Mouse (Mus musculus) hindbrain, embryonic 12.5 days (tissue): ENCODE results near the gene Tnrc18. TPM values are rescaled to one million over a fixed set of nuclear protein-coding genes. Genes with fewer than 3 reads are reported as not detected.

Experiments used
- ATAC-seq: fragments of 200-750 bp; cut with Nextera tagmentation; 2 replicates; pipeline ENCODE4 v1.8.0; 2017; ENCODE audit warnings: moderate TSS enrichment; ENCODE audit not compliant: low FRiP score
- H3K27ac ChIP-seq: fragments of 300-500 bp; sonication (generic); 2 replicates; pipeline ENCODE4 v1.5.1; 2016; ENCODE audit warnings: mild to moderate bottlenecking
- H3K27me3 ChIP-seq: fragments of 300-500 bp; sonication (generic); 2 replicates; pipeline ENCODE4 v1.6.1; 2016; ENCODE audit warnings: mild to moderate bottlenecking
- H3K36me3 ChIP-seq: fragments of 300-500 bp; sonication (generic); 2 replicates; pipeline ENCODE4 v1.6.1; 2016; ENCODE audit warnings: mild to moderate bottlenecking
- H3K4me1 ChIP-seq: fragments of 300-500 bp; sonication (generic); 2 replicates; pipeline ENCODE4 v1.6.1; 2016
- H3K4me2 ChIP-seq: fragments of 300-500 bp; sonication (generic); replicated peaks from 2 replicates; pipeline ENCODE4 v1.6.1; 2016; ENCODE audit warnings: mild to moderate bottlenecking
- H3K4me3 ChIP-seq: fragments of 300-500 bp; sonication (generic); 2 replicates; pipeline ENCODE4 v1.5.1; 2016; ENCODE audit warnings: mild to moderate bottlenecking
- H3K9ac ChIP-seq: fragments of 300-500 bp; sonication (generic); 2 replicates; pipeline ENCODE4 v1.6.1; 2016; ENCODE audit warnings: mild to moderate bottlenecking, moderate library complexity
- H3K9me3 ChIP-seq: fragments of 300-500 bp; sonication (generic); replicated peaks from 2 replicates; pipeline ENCODE4 v1.6.1; 2016; ENCODE audit warnings: mild to moderate bottlenecking
- WGBS: fragments of 180-500 bp; shearing (Covaris S2); methylation state at CpG from one replicate; pipeline ENCODE4 v1.1.7; 2016; 5-methylcytosine and 5-hydroxymethylcytosine counted together
- polyA plus RNA-seq: library from polyadenylated mRNA; unstranded; fragments of >200 nt; fragmentation: Nextera tagmentation; extraction: Ambion mirVana; gene quantifications from 2 replicates; pipeline ENCODE4 v1.2.1, GENCODE M21; 2016

Gene Tnrc18
- polyA plus RNA-seq, 1 experiment from 2014 or later: 72.8 TPM

- Histone ChIP-seq H3K4me1 (no peaks in the 10 kb centered on the region), H3K27ac (no peak overlapping the region), H3K27me3 (no peaks in the 10 kb centered on the region), H3K36me3 (no peaks in the 10 kb centered on the region), H3K9ac (no peak overlapping the region), H3K4me2 (no peak overlapping the region), H3K4me3 (no peak overlapping the region), H3K9me3 (0 out of 2 replicates have a peak, but pooled peaks cover 11% of the 10 kb centered on the region)
- ATAC-seq: no peak
- 83% methylated on average over 5 of the region's 5 CpGs for WGBS
Observed at GRCm38 (mm10) chr5:142682529-142682928, 134.9 kb downstream of the Tnrc18 start.

DNA sequence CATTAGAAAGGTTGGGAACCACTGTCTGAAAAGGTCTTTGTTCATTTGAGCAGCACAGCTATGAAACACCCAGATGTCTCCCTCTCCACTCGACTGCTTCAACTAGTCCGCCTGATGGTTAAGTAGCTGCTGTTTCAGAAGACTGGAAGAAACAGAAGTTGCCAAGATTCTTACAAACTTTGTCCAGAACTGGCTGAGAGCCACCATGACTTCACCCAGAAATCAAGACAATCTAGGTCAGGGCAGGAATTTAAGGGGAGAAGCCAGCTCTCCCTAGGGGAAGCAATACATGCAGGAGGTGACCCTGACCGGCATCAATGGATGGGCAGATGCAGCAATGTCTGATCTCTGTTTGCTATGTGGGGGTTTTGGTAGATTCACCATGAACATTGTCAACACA, 135.6 kb downstream of the Tnrc18 start:
- Histone ChIP-seq H3K4me1 (no peaks in the 10 kb centered on the region), H3K4me2 (no peak overlapping the region), H3K9me3 (0 out of 2 replicates have a peak, but pooled peaks cover 11% of the 10 kb centered on the region), H3K4me3 (no peak overlapping the region), H3K27me3 (no peaks in the 10 kb centered on the region), H3K27ac (no peak overlapping the region), H3K36me3 (no peaks in the 10 kb centered on the region), H3K9ac (no peak overlapping the region)
- 84% methylated on average over 3 of the region's 3 CpGs for WGBS
- ATAC-seq: no peak

DNA sequence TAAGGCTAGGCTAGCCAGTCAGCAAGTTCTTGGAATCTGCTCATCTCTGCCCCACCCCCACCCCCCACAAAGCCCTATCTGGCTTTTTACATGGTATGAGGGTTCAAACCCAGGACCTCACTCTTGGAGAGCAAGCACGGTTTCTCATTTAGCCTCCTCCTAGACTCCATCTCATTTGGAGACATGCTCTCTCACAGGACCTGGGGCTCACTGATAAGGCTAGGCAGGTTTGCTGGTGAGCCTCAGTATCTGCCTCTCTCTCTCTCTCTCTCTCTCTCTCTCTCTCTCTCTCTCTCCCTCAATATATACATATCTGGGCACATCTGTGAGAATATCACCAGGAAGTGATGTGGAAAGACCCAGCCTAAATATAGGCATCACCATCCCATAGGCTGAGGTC, 138.4 kb downstream of the Tnrc18 start:
- Histone ChIP-seq H3K4me1 (no peaks in the 10 kb centered on the region), H3K27ac (no peak overlapping the region), H3K9ac (no peak overlapping the region), H3K4me3 (no peak overlapping the region), H3K36me3 (no peaks in the 10 kb centered on the region), H3K9me3 (0 out of 2 replicates have a peak, but pooled peaks cover 11% of the 10 kb centered on the region), H3K4me2 (no peak overlapping the region), H3K27me3 (no peaks in the 10 kb centered on the region)
- WGBS: 96% methylated on average over 1 of the region's 1 CpGs
- ATAC-seq: no peak

- Histone ChIP-seq H3K4me3 (no peak overlapping the region), H3K9me3 (0 out of 2 replicates have a peak, but pooled peaks cover 8% of the 10 kb centered on the region), H3K4me1 (peaks cover 1% of the 10 kb centered on the region; the same call in 1 of the 2 replicates), H3K36me3 (no peaks in the 10 kb centered on the region), H3K4me2 (no peak overlapping the region), H3K27ac (peak overlapping the region; percentile 8; the same call in 1 of the 2 replicates), H3K27me3 (no peaks in the 10 kb centered on the region), H3K9ac (no peak overlapping the region)
- no peak for ATAC-seq
- WGBS: 63% methylated on average over 7 of the region's 7 CpGs
Observed at GRCm38 (mm10) chr5:142678141-142678571, 139.3 kb downstream of the Tnrc18 start.

Other genes with a start within 250 kb of the Tnrc18 start
- gene Mmd2, start 208.9 kb downstream of the Tnrc18 start, polyA plus RNA-seq: 12.0 and 12.2 TPM in 2 replicates
- gene Wipi2, start 190.0 kb downstream of the Tnrc18 start, polyA plus RNA-seq: 63.8 and 64.8 TPM in 2 replicates
- 58.5 and 60.2 TPM in 2 replicates for gene Slc29a4, start 125.2 kb downstream of the Tnrc18 start, polyA plus RNA-seq
- gene Fbxl18, start 77.8 kb upstream of the Tnrc18 start, polyA plus RNA-seq: 24.6 and 26.9 TPM in 2 replicates
- gene Actb, start 89.1 kb upstream of the Tnrc18 start, polyA plus RNA-seq: 14,392 and 16,600 TPM in 2 replicates
- 699 and 764 TPM in 2 replicates for gene Fscn1, start 142.7 kb upstream of the Tnrc18 start, polyA plus RNA-seq